Mouse (Mus musculus) embryonic fibroblast, embryonic 13.5 days (primary cell): ENCODE data around the gene B3gnt9.

Source experiments
- CTCF ChIP-seq: IDR thresholded peaks from 2 replicates; pipeline ENCODE4 v1.5.1; 2011; ENCODE audit warnings: mild to moderate bottlenecking, control low read depth, low read length, moderate library complexity, borderline replicate concordance; ENCODE audit not compliant: insufficient read depth
- POLR2A ChIP-seq: IDR thresholded peaks from 2 replicates; pipeline ENCODE4 v1.6.1; 2011; ENCODE audit warnings: low read depth, mild to moderate bottlenecking, control low read depth, low read length, moderate library complexity

- TF ChIP-seq POLR2A (no peak), CTCF (no peak)
These were observed 14.1 kb upstream of the B3gnt9 start for GRCm38 (mm10) chr8:105269075-105269458.
